Mouse (Mus musculus): ENCODE results near the gene Rln3.

The Rln3 gene
- long read RNA-seq, experiment 1: 0 reads
- long read RNA-seq, experiment 2: 0 reads

DNA sequence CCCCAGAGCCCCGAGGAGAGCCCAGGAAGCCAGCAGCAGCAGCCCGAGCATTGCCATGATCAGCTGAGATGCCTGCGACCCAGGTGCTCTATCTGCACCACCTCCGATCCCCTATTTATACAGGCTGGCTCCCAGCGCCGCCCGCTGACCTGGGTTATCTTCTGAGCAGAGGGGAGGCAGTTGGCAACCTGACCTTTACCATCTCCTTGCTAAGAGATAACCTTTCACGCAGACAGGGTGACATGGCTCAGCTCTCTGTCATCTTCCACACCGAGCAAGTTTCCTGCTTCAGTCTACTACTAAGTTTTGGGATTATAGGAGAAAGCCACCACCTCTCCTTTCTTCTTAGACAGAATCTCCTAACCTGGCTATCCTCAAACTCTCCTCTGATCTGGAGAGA lies at the start of gene Rln3:
Gene Rln3 (minus strand): TSS at position 101 of the 400 bp plus-strand sequence.
- intact Hi-C loops (cut with DNase I): loop anchor here (5.0 kb wide), 1 partner anchor 57 kb away; the partner anchor contains the start of gene Dcaf15

DNA sequence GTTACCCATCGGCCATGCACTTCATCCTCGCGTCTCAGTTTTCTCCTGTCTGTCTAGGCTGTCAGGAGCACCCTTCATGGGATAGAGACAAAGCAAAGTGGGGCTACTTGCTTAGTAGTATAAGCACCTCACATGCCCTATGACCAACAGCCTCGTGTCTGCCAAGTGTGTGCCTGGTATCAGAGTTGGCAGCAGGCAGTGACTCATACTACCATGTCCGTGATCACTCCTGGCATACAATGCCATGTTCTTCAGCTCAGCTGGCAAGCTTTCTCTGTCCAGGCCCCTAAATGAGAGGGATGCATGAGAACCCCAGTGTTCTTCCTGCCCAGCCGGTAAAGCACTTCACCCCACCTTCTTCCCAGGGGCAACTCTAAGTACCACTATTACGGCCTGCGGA lies 45.8 kb upstream of the Rln3 start:
- intact Hi-C loops (cut with DNase I): no loop called here

DNA sequence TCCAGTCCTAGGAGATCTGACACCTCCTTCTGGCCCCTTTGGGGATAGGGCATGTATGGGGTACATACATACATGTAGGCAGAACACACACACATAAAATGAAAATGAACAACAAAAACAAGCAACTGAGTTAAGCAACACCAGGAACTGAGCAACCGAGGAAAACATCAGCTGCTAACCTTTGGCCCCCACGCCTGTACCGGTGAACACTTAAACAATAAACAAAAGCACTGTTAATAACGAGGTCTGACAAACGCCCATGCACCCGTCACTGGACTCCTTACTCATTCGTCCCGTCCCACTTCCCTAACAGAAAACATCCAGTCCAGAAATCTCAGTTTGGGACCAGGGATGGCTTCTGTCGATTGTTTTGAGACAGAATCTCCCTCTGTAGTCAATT lies 44.5 kb upstream of the Rln3 start:
- intact Hi-C loops (cut with DNase I): no loop called here

DNA sequence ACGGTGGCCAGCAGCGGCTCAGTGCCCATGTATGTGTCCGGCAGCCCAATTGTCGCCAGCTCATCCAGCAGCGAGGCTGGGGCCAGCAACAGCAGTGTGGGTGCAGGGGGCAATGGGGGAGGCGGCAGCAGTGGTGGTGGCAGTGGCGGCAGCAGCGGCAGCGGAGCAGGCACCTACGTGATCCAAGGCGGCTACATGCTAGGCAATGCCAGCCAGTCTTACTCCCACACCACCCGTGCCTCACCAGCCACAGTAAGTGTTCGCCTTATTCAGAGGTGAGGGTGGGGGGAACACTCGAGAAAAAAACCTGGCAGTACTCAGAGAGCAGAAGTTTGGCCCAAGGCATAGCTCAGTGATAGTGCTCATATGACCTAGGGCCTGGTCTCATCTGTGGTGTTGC lies 43.0 kb upstream of the Rln3 start:
- intact Hi-C loops (cut with DNase I): no loop called here

DNA sequence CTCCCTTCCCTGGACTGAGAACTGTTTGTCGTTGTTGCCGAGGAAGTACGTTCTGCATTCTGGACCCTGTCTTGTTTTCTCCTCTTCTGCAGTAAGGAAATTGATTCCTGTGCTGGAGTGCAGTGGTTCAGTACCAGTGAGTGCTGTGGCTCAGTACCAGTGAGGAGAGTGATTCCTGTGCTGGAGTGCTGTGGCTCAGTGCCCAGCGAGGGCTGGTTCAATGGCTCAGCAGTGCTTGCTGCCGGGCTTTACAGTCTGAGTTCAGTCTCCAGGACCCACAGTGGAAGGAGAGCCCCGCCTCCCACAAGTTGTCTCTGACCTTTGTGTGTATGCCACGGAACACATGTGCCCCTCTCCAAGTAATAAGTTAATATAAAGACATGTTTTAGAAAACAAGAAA lies 42.4 kb upstream of the Rln3 start:
- intact Hi-C loops (cut with DNase I): no loop called here

- intact Hi-C loops (cut with DNase I): no loop called here
Measured at GRCm38 (mm10) chr8:84084341-84085115, 39.7 kb upstream of the Rln3 start.

DNA sequence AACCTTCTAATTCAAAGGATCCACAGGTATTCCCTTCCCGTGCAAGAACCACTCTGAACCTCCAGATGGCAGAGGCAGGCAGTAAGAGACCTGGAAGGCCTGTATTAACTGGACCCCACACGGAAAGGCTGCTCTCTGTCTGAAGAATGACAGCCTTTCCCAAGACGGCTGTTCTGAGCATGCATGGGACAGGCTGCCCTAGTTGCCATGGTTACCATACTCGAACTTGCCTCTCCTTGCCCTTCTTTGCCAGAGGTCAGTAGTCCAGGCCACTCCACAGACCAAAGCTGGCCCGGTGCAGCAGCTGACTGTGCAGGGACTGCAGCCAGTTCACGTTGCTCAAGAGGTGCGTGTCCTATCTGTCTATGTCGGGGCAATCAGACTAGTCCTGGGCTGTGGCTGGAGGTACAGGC lies 39.0 kb upstream of the Rln3 start:
- intact Hi-C loops (cut with DNase I): no loop called here

GRCm38 (mm10) chr8:84079206-84079605 lies 34.4 kb upstream of the Rln3 start:
- intact Hi-C loops (cut with DNase I): no loop called here

- intact Hi-C loops (cut with DNase I): no loop called here
Measured at GRCm38 (mm10) chr8:84076849-84077248, 32.0 kb upstream of the Rln3 start.

DNA sequence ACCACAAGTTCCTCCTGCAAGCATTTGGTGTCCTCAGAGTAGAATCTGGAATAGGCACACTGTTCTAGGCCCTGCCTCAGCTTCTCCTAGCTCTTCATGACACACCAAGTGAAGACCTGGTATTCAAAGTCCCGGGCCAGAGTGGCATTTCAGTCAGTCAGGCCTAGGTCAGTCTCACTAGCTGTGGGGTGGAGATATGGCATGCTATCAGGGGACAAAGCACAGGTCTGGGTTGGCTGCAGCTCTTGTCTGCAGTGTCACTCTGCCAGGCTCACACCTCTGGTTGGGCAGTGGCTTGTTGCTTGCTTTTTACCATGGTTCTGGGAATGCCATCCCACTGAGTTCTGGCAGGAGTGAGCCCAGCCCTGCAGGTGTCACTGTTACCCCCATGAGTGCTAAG lies 31.6 kb upstream of the Rln3 start:
- intact Hi-C loops (cut with DNase I): no loop called here

- intact Hi-C loops (cut with DNase I): no loop called here
Measured at GRCm38 (mm10) chr8:84073230-84073976, 28.6 kb upstream of the Rln3 start.

DNA sequence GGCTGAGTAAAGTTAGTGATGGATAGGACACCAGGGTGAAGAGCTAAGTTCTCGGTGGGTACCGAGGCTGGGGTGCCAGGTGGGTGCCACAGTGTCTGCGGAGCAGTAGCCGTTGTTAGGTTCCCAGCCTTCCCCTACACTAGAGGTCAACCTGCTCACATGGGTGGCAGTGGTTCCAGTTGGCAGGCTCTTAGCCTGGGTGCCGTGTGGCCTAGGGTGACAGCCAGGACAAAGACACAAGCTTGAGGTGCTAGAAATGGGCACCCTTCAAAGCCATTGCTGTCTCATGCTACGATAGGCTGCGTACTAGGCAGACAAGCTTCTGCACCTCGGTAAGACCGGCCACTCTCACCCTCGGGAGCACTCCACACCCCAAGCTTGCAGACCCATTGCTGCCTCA lies 27.5 kb upstream of the Rln3 start:
- intact Hi-C loops (cut with DNase I): no loop called here

DNA sequence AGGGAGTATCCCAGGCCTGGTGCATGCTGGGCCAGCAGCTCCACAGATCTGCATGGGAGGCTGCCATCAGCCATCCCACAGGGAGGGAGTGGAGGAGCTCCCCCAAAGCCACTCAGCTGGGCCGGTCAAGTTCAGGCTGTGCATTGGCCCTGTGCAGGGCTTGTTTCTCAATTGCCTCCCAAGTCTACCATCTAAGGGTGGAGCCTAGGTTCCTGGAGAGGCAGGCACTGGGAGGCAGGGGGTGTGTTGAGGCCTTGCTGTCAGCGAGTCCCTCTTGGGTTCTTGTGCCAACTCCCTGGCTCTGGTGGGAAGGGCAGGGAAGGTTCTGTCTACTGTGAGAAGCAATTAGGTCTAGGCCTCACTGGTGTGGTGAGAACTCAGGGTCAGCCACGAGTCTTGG lies 27.1 kb upstream of the Rln3 start:
- intact Hi-C loops (cut with DNase I): no loop called here

DNA sequence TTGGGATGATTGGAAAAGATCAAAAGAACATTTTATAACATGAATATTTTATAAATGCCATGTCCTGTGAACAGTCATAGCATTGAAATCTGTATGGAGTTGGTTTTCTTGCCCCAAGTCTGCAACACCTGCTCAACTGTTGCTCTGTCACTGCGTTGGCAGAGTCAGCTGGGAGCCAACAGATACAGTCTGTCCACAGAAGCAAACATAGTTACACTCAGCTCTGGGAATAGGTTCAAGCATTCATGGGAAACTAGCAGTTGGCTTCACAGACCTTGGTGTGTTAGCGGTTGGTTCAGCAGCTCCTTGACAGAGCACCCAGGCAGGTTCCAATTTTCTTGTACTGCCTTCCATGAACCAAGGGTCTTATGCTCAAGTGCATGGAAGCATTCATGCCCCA lies 25.9 kb upstream of the Rln3 start:
- intact Hi-C loops (cut with DNase I): no loop called here

- intact Hi-C loops (cut with DNase I): no loop called here
Measured at GRCm38 (mm10) chr8:84070241-84070640, 25.4 kb upstream of the Rln3 start.

- intact Hi-C loops (cut with DNase I): no loop called here
Measured at GRCm38 (mm10) chr8:84069750-84070149, 24.9 kb upstream of the Rln3 start.

- intact Hi-C loops (cut with DNase I): no loop called here
Measured at GRCm38 (mm10) chr8:84069169-84069568, 24.4 kb upstream of the Rln3 start.

DNA sequence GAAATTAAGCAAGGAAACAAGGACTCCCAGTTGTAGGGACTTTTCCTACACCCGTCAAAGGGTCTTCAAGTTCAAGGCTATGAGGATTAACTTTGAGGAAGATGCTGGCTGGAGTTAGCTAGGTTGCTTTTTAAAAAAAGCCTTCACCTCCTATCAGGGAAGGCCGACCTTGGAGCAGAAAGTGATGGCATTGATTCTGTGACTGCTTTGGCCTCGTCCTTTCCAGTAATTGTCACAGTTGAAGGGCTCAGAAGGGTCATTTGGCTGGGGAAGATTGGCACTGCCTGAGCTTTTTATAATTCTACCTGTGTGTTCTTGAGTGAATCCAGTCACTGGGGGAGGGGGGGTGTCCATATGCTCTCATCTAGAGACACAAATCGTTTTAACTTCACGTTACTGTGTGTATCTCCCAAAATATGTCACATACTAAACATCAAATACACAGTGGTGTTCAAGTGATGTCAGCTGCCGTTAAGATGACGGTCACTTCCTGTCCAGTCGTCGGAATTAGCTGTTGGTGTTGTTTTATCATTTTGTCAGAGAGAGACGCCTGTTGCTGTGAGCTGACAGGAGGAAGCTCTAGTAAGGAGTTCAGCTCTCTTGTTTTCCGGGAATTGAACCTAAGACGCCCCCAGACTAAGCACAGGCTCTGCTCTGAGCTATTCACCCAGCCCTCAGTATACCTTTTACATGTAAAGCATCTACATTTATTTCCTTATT lies 23.7 kb upstream of the Rln3 start:
- intact Hi-C loops (cut with DNase I): no loop called here

GRCm38 (mm10) chr8:84067911-84068310 lies 23.1 kb upstream of the Rln3 start:
- intact Hi-C loops (cut with DNase I): no loop called here

DNA sequence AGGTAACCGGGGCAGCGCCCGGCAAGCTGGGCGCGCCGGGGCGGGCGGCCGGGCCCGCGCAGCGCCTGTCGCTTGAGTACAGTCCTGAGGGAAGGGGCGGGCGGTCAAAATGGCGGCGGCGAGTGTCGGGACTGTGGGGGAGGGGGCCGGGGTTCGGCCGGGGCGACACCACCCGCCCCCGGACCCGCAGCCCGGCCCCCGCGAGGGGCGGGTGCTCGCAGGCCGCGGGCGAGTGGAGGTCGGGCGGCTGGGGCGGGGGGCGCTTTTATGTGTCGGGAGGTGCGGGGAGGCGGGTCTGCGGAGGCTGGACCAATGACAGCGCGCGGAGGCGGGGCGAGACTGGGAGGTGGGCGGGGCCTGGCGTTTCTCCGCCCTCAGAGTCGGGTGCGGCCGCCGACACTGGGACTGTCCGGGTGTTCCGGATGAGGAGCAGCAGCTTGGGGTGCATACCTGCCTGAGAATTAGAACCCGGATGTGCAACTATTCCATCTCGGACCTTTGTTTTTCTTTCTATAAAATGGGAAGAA lies 22.3 kb upstream of the Rln3 start:
- intact Hi-C loops (cut with DNase I): no loop called here

DNA sequence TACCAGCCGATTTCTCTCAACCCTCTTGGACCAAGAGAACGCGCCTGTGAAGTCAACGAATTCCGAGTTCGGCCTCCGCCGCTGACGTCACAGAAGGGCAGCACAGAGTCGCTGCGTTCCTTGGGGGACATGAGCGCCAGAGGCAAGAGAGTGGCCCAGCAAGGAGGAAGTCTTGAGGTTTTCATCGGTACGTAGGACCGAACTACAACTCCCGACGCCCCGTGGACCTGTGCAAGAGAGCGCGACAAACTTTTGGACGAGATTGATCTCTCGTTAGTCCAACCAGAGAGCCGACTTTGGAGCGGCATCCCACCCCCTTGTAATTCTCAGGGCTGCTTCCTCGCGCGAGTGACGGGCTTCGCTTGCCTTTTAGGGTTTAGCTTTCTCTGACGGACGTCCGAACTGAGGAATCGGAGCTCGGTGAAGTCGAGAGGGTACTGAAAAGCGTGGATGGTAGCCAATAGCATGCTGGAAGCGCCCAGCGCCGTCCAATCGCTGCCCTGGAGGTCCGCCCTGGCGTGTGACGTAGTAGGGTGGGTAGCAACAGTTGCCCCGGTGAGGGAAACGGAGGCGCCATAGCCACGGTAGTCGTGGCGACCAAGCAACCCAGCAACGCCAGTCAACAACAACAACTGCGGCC lies 21.6 kb upstream of the Rln3 start, which contains the start of gene Rfx1:
Gene Rfx1 (plus strand): TSS at position 544 of the 640 bp plus-strand sequence.
- intact Hi-C loops (cut with DNase I): no loop called here
